Mouse (Mus musculus) heart, embryonic 14.5 days (tissue): ENCODE results near the gene Hjurp. TPM values are rescaled to one million over a fixed set of nuclear protein-coding genes. Genes with fewer than 3 reads are reported as not detected.

Experiments used
- ATAC-seq: fragments of 200-750 bp; cut with Nextera tagmentation; 2 replicates; pipeline ENCODE4 v1.8.0; 2017; ENCODE audit warnings: low read depth, moderate TSS enrichment; ENCODE audit not compliant: insufficient number of reproducible peaks, insufficient read depth, low FRiP score
- H3K27ac ChIP-seq, 2 experiments: fragments of 200-500 bp in 1 of 2; fragments of 300-500 bp in 1 of 2; sonication (generic) in 1 of 2; replicated peaks in 1 of 2; 2 replicates each; pipeline ENCODE4 v1.5.1; 2012 to 2014; ENCODE audit warnings: low read depth in 2 of 2, low read length in 2 of 2, control low read depth in 1 of 2, mild to moderate bottlenecking in 1 of 2, mixed read lengths in 1 of 2; ENCODE audit not compliant: control insufficient read depth in 1 of 2, insufficient read depth in 1 of 2
- H3K27me3 ChIP-seq: fragments of 300-500 bp; sonication (generic); 2 replicates; pipeline ENCODE4 v1.6.1; 2014; ENCODE audit warnings: mild to moderate bottlenecking, low read length, control low read depth; ENCODE audit not compliant: control insufficient read depth, insufficient read depth
- H3K36me3 ChIP-seq: fragments of 300-500 bp; sonication (generic); 2 replicates; pipeline ENCODE4 v1.6.1; 2014; ENCODE audit warnings: mild to moderate bottlenecking, control low read depth, low read length, mixed read lengths; ENCODE audit not compliant: control insufficient read depth, insufficient read depth
- H3K4me1 ChIP-seq, 2 experiments: fragments of 200-500 bp in 1 of 2; fragments of 300-500 bp in 1 of 2; sonication (generic) in 1 of 2; 2 replicates each; pipeline ENCODE4 v1.6.1; 2012 to 2014; ENCODE audit warnings: low read length in 2 of 2, control low read depth in 1 of 2, mixed read lengths in 1 of 2; ENCODE audit not compliant: control insufficient read depth in 2 of 2, insufficient read depth in 2 of 2
- H3K4me2 ChIP-seq: fragments of 300-500 bp; sonication (generic); 2 replicates; pipeline ENCODE4 v1.6.1; 2014; ENCODE audit warnings: mild to moderate bottlenecking, low read length
- H3K4me3 ChIP-seq, 2 experiments: fragments of 200-500 bp in 1 of 2; fragments of 300-500 bp in 1 of 2; sonication (generic) in 1 of 2; 2 replicates each; pipeline ENCODE4 v1.5.1; 2012 to 2014; ENCODE audit warnings: low read length in 2 of 2, mild to moderate bottlenecking in 2 of 2, control low read depth in 1 of 2, low read depth in 1 of 2, moderate library complexity in 1 of 2; ENCODE audit not compliant: control insufficient read depth in 1 of 2, insufficient read depth in 1 of 2
- H3K9ac ChIP-seq: fragments of 300-500 bp; sonication (generic); 2 replicates; pipeline ENCODE4 v1.6.1; 2014; ENCODE audit warnings: mild to moderate bottlenecking, low read length
- H3K9me3 ChIP-seq: fragments of 300-500 bp; sonication (generic); 2 replicates; pipeline ENCODE4 v1.6.1; 2016; ENCODE audit warnings: low read length, control low read depth; ENCODE audit not compliant: control insufficient read depth
- WGBS: fragments of 180-500 bp; shearing (Covaris S2); extraction: QIAGEN DNeasy Blood & Tissue Kit; methylation state at CpG from one replicate; pipeline ENCODE4 v1.1.7; 2014; 5-methylcytosine and 5-hydroxymethylcytosine counted together
- polyA plus RNA-seq: library from polyadenylated mRNA; unstranded; fragments of >200 nt; fragmentation: Nextera tagmentation; extraction: Ambion mirVana; gene quantifications from 2 replicates; pipeline ENCODE4 v1.2.1, GENCODE M21; 2014

Gene Hjurp
- polyA plus RNA-seq, 1 experiment from 2014 or later = 104 TPM

DNA sequence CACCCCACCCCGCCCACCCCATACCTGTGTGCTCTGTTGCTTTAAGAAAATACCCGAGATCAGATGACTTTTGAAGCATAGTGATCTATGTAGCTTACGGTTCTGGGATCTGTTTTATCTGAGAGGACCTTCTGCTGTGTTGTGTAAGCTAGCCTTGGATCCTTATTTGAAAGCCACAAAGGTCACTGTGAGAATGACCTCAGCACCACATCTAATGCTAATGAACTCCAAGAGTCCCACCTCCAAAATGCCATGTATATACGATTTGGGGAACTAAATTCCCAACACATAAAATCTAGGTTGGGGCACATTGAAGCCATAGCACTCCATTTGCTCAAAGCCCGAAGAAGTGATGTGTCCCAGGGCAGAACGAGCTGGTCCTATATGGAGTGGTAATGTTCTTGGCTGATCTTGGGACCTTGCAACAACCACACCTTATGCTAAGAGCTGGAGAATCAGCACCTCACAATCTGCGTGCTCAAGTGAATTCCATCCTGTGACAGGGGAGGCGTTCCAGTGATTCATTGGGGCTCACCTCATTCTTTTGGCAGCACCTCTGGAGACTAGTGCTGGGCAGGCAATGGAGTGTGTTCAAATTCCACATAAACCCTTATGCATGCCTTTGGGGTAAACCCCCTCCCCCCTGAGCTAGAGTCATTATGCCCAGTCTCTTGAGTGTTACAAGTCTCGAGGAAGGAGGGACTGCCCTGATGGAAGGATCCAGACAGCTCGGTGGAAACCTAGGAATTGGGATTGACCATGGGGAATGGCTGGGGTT is 20.4 kb downstream of the Hjurp start:
- Histone ChIP-seq H3K4me3 (no peak overlapping the region), H3K36me3 (peaks cover 21% of the 10 kb centered on the region), H3K27me3 (no peaks in the 10 kb centered on the region), H3K9ac (no peak overlapping the region), H3K4me2 (no peak overlapping the region), H3K4me1 (peaks cover 7 to 12% of the 10 kb centered on the region in 2 experiments), H3K9me3 (peaks cover 50% of the 10 kb centered on the region), H3K27ac (no peak overlapping the region)
- 71% methylated on average over 10 of the region's 10 CpGs for WGBS
- no peak for ATAC-seq

GRCm38 (mm10) chr1:88255989-88256754 is 21.3 kb downstream of the Hjurp start:
- Histone ChIP-seq H3K9ac (no peak overlapping the region), H3K4me2 (no peak overlapping the region), H3K27me3 (no peaks in the 10 kb centered on the region), H3K36me3 (peaks cover 12% of the 10 kb centered on the region), H3K27ac (no peak overlapping the region), H3K4me1 (peaks cover 6 to 7% of the 10 kb centered on the region in 2 experiments), H3K9me3 (peaks cover 56% of the 10 kb centered on the region), H3K4me3 (no peak overlapping the region)
- 74% methylated on average over 13 of the region's 13 CpGs for WGBS
- no peak for ATAC-seq

GRCm38 (mm10) chr1:88255466-88255857 is 22.0 kb downstream of the Hjurp start:
- peak; percentile 0; the same call in 1 of the 2 replicates for ATAC-seq
- Histone ChIP-seq H3K27me3 (no peaks in the 10 kb centered on the region), H3K4me3 (no peak overlapping the region), H3K27ac (no peak overlapping the region), H3K4me2 (no peak overlapping the region), H3K4me1 (peaks cover 6 to 7% of the 10 kb centered on the region in 2 experiments), H3K36me3 (peaks cover 5% of the 10 kb centered on the region; the same call in 1 of the 2 replicates), H3K9me3 (peaks cover 63% of the 10 kb centered on the region), H3K9ac (no peak overlapping the region)
- WGBS = 54% methylated on average over 2 of the region's 2 CpGs

DNA sequence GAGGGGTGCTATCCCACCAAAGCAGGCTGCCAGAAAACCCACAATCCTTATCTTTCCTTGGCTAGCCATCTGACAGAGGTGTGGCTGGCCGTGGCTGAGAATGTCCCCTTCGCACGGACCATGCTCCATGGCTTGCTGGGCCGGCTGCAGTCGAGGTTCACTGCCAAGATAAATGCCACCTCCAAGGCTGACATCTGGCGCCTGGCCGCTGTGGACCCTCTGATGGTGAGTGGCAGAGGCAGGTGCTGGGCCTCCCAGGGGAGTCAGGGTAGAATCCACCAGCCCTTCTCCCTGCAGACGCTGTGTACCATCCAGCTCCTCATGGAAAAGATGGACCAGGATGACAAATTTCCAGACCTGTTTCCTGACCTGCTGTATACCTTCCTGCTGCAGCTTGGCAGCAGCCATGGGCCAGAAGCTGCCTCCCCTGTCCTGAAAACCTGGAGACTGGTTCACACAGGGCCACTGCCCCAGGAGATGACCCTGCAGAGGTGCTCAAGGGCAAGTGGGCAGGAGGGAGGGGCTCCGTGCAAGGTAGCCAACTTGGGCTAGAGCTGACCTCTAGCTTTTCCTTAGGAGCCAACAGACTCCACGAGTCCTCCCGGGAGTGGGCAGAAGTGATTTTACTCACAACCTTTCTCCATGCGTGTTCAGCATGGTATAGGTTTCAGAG is 22.5 kb downstream of the Hjurp start:
- 76% methylated on average over 12 of the region's 12 CpGs for WGBS
- peak; percentile 1; the same call in 1 of the 2 replicates for ATAC-seq
- H3K27me3 ChIP-seq = no peaks in the 10 kb centered on the region
- H3K4me2 ChIP-seq = no peak overlapping the region
- peaks cover 68% of the 10 kb centered on the region for H3K9me3 ChIP-seq
- H3K9ac ChIP-seq = no peak overlapping the region
- H3K4me1 ChIP-seq = peaks cover 6 to 7% of the 10 kb centered on the region in 2 experiments
- H3K27ac ChIP-seq = no peak overlapping the region
- H3K4me3 ChIP-seq = no peak overlapping the region
- H3K36me3 ChIP-seq = no peaks in the 10 kb centered on the region

DNA sequence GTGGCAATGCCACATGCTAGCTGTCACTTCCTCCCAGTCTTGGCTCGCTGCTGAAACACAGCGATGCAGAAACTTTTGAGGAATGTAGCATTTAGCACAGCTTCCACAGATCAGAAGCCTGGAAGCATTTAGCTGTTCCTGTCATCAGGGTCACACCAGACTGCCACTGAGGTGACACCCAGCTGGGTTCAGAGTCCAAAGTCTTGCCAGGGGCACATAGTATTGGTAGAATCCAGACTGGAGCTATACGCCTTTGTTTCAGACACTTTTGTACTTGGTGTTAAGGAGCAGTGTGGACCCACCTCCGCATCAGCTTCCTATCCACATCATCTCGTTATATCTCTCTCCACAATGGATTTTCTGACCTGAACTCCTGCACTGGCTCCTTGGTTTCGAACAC is 23.9 kb downstream of the Hjurp start:
- Histone ChIP-seq H3K4me1 (no peaks in the 10 kb centered on the region), H3K36me3 (no peaks in the 10 kb centered on the region), H3K27ac (no peak overlapping the region), H3K27me3 (no peaks in the 10 kb centered on the region), H3K9ac (no peak overlapping the region), H3K4me3 (no peak overlapping the region), H3K4me2 (no peak overlapping the region), H3K9me3 (peaks cover 82% of the 10 kb centered on the region)
- ATAC-seq = no peak
- 61% methylated on average over 6 of the region's 6 CpGs for WGBS

GRCm38 (mm10) chr1:88253106-88253505 is 24.3 kb downstream of the Hjurp start:
- WGBS = 70% methylated on average over 8 of the region's 8 CpGs
- no peaks in the 10 kb centered on the region for H3K36me3 ChIP-seq
- H3K4me2 ChIP-seq = no peak overlapping the region
- no peak overlapping the region for H3K4me3 ChIP-seq
- no peaks in the 10 kb centered on the region for H3K4me1 ChIP-seq
- H3K9me3 ChIP-seq = peaks cover 87% of the 10 kb centered on the region
- H3K27ac ChIP-seq = no peak overlapping the region
- H3K27me3 ChIP-seq = no peaks in the 10 kb centered on the region
- no peak for ATAC-seq
- H3K9ac ChIP-seq = no peak overlapping the region

DNA sequence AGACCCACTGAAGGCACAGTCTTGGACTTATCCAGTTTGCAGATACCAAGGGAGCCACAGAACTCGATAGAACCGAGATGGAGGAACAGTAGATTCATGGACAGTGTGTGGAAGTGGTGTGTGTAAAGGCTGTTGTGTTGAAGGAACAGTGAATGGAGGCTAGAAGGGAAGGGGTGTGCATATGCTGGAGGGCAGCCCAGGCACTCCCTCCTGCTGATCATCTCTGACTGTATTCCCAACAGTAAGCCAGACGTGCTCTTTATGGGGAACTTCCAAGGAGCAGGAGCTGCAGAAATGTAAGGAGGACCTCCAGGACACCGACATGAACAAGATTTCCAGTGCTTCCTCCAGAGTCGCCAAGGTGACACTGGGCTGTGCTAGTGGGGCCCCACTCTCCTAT is 27.4 kb downstream of the Hjurp start:
- Histone ChIP-seq H3K27me3 (no peaks in the 10 kb centered on the region), H3K4me1 (no peaks in the 10 kb centered on the region), H3K4me3 (no peak overlapping the region), H3K27ac (no peak overlapping the region), H3K36me3 (no peaks in the 10 kb centered on the region), H3K9ac (no peak overlapping the region), H3K9me3 (peaks cover 95% of the 10 kb centered on the region), H3K4me2 (no peak overlapping the region)
- ATAC-seq = no peak
- 70% methylated on average over 5 of the region's 5 CpGs for WGBS
